Mouse (Mus musculus): ENCODE results near the gene 4932415D10Rik. TPM values are rescaled to one million over a fixed set of nuclear protein-coding genes. Genes with fewer than 3 reads are reported as not detected.

The 4932415D10Rik gene
- polyA plus RNA-seq (2015; fragmentation: Nextera tagmentation; extraction: Ambion mirVana): not detected in 2 replicates

GRCm38 (mm10) chr10:82316482-82316881 lies at the start of gene 4932415D10Rik:
4932415D10Rik (minus strand) TSS chr10:82316582.
- no peak within 1 kb of the TSS for H3K4me2 ChIP-seq
- H3K27me3 ChIP-seq: no peaks in the 10 kb centered on the region
- H3K36me3 ChIP-seq: no peaks in the 10 kb centered on the region
- no peak within 1 kb of the TSS for H3K4me3 ChIP-seq
- ATAC-seq (ENCODE audit: low read depth): no peak
- H3K9me3 ChIP-seq: no peaks in the 10 kb centered on the region
- 88% methylated on average over 1 of the region's 1 CpGs for WGBS
- no peak within 1 kb of the TSS for H3K27ac ChIP-seq (replicated peaks)
- no peaks in the 10 kb centered on the region for H3K4me1 ChIP-seq (replicated peaks)
- H3K9ac ChIP-seq: no peak within 1 kb of the TSS

- H3K9me3 ChIP-seq: peaks cover 72% of the 10 kb centered on the region
- H3K27ac ChIP-seq (replicated peaks): no peak overlapping the region
- H3K4me2 ChIP-seq: no peak overlapping the region
- WGBS: 90% methylated on average over 9 of the region's 9 CpGs
- no peaks in the 10 kb centered on the region for H3K4me1 ChIP-seq (replicated peaks)
- ATAC-seq (ENCODE audit: low read depth): no peak
- no peak overlapping the region for H3K9ac ChIP-seq
- H3K36me3 ChIP-seq: peaks cover 39% of the 10 kb centered on the region
- no peaks in the 10 kb centered on the region for H3K27me3 ChIP-seq
- no peak overlapping the region for H3K4me3 ChIP-seq
Observed at GRCm38 (mm10) chr10:82361911-82362310, 45.5 kb upstream of the 4932415D10Rik start.

- no peak overlapping the region for H3K9ac ChIP-seq
- no peak overlapping the region for H3K4me3 ChIP-seq
- H3K36me3 ChIP-seq: 0 out of 2 replicates have a peak, but pooled peaks cover 20% of the 10 kb centered on the region
- 0 out of 2 replicates have a peak overlapping the region, but pooled peaks have one; percentile 57 for H3K4me2 ChIP-seq
- H3K4me1 ChIP-seq (replicated peaks): peaks cover 9% of the 10 kb centered on the region; the same call in 1 of the 2 replicates
- no peak for ATAC-seq (ENCODE audit: low read depth)
- H3K27me3 ChIP-seq: 0 out of 2 replicates have a peak, but pooled peaks cover 4% of the 10 kb centered on the region
- over 99% methylated on average over 4 of the region's 4 CpGs for WGBS
- H3K9me3 ChIP-seq: peaks cover 45% of the 10 kb centered on the region
- H3K27ac ChIP-seq (replicated peaks): no peak overlapping the region
Observed at GRCm38 (mm10) chr10:82355401-82355800, 39.0 kb upstream of the 4932415D10Rik start.

GRCm38 (mm10) chr10:82354083-82355010 lies 38.0 kb upstream of the 4932415D10Rik start, which contains the start of gene Gm4924:
Gm4924 (plus strand) TSS chr10:82354255.
- H3K27ac ChIP-seq (replicated peaks): peak within 1 kb of the TSS; percentile 98
- peak within 1 kb of the TSS; percentile 57 for H3K4me2 ChIP-seq
- peak within 1 kb of the TSS; percentile 88 for H3K9ac ChIP-seq
- H3K36me3 ChIP-seq: 0 out of 2 replicates have a peak, but pooled peaks cover 20% of the 10 kb centered on the region
- 5% methylated on average over 34 of the region's 34 CpGs for WGBS
- H3K4me1 ChIP-seq (replicated peaks): peaks cover 9% of the 10 kb centered on the region; the same call in 1 of the 2 replicates
- H3K4me3 ChIP-seq: peak within 1 kb of the TSS; percentile 64
- peaks cover 36% of the 10 kb centered on the region for H3K9me3 ChIP-seq
- peak; percentile 100 for ATAC-seq (ENCODE audit: low read depth)
- H3K27me3 ChIP-seq: 0 out of 2 replicates have a peak, but pooled peaks cover 8% of the 10 kb centered on the region

GRCm38 (mm10) chr10:82329826-82330225 lies 13.4 kb upstream of the 4932415D10Rik start:
- Histone ChIP-seq H3K9ac (no peak overlapping the region), H3K27me3 (no peaks in the 10 kb centered on the region), H3K4me2 (no peak overlapping the region), H3K9me3 (no peaks in the 10 kb centered on the region; the same call in none of the 2 replicates), H3K4me3 (no peak overlapping the region), H3K4me1 (replicated peaks) (no peaks in the 10 kb centered on the region), H3K36me3 (no peaks in the 10 kb centered on the region), H3K27ac (replicated peaks) (no peak overlapping the region)
- ATAC-seq (ENCODE audit: low read depth): no peak
- 88% methylated on average over 5 of the region's 5 CpGs for WGBS

GRCm38 (mm10) chr10:82320134-82320533 lies 3.8 kb upstream of the 4932415D10Rik start:
- Histone ChIP-seq H3K9me3 (peaks cover 15% of the 10 kb centered on the region; the same call in 1 of the 2 replicates), H3K27ac (replicated peaks) (no peak overlapping the region), H3K9ac (no peak overlapping the region), H3K4me2 (no peak overlapping the region), H3K4me3 (no peak overlapping the region), H3K27me3 (no peaks in the 10 kb centered on the region), H3K36me3 (no peaks in the 10 kb centered on the region), H3K4me1 (replicated peaks) (no peaks in the 10 kb centered on the region)
- ATAC-seq (ENCODE audit: low read depth): no peak
- WGBS: 76% methylated on average over 3 of the region's 3 CpGs

GRCm38 (mm10) chr10:82296440-82296839 lies 19.9 kb downstream of the 4932415D10Rik start:
- H3K27ac ChIP-seq (replicated peaks): no peak overlapping the region
- no peaks in the 10 kb centered on the region for H3K36me3 ChIP-seq
- no peak overlapping the region for H3K4me2 ChIP-seq
- H3K4me3 ChIP-seq: no peak overlapping the region
- no peaks in the 10 kb centered on the region for H3K4me1 ChIP-seq (replicated peaks)
- H3K9me3 ChIP-seq: peaks cover 10% of the 10 kb centered on the region; the same call in 1 of the 2 replicates
- H3K9ac ChIP-seq: no peak overlapping the region
- ATAC-seq (ENCODE audit: low read depth): no peak
- 64% methylated on average over 2 of the region's 2 CpGs for whole genome bisulfite sequencing
- no peaks in the 10 kb centered on the region for H3K27me3 ChIP-seq

- no peaks in the 10 kb centered on the region for H3K4me1 ChIP-seq (replicated peaks)
- no peak overlapping the region for H3K4me3 ChIP-seq
- WGBS: 80% methylated on average over 2 of the region's 2 CpGs
- no peaks in the 10 kb centered on the region for H3K9me3 ChIP-seq
- no peaks in the 10 kb centered on the region for H3K36me3 ChIP-seq
- no peak overlapping the region for H3K27ac ChIP-seq (replicated peaks)
- H3K9ac ChIP-seq: no peak overlapping the region
- H3K4me2 ChIP-seq: no peak overlapping the region
- no peak for ATAC-seq (ENCODE audit: low read depth)
- no peaks in the 10 kb centered on the region for H3K27me3 ChIP-seq
Observed at GRCm38 (mm10) chr10:82257331-82257730, 59.1 kb downstream of the 4932415D10Rik start.

GRCm38 (mm10) chr10:82245021-82245420 lies 71.4 kb downstream of the 4932415D10Rik start:
- ATAC-seq (ENCODE audit: low read depth): no peak
- no peak overlapping the region for H3K9ac ChIP-seq
- peaks cover 10% of the 10 kb centered on the region for H3K4me1 ChIP-seq (replicated peaks)
- H3K4me3 ChIP-seq: no peak overlapping the region
- H3K27me3 ChIP-seq: no peaks in the 10 kb centered on the region
- no peaks in the 10 kb centered on the region for H3K9me3 ChIP-seq
- H3K4me2 ChIP-seq: no peak overlapping the region
- no peak overlapping the region for H3K27ac ChIP-seq (replicated peaks)
- H3K36me3 ChIP-seq: no peaks in the 10 kb centered on the region

- H3K4me2 ChIP-seq: peak overlapping the region; percentile 70
- H3K27me3 ChIP-seq: no peaks in the 10 kb centered on the region
- peaks cover 15% of the 10 kb centered on the region for H3K36me3 ChIP-seq
- H3K9ac ChIP-seq: peak overlapping the region; percentile 72
- peaks cover 15% of the 10 kb centered on the region for H3K4me1 ChIP-seq (replicated peaks)
- peaks cover 23% of the 10 kb centered on the region for H3K9me3 ChIP-seq
- ATAC-seq (ENCODE audit: low read depth): peak; percentile 55
- peak overlapping the region; percentile 73 for H3K4me3 ChIP-seq
- peak overlapping the region; percentile 85 for H3K27ac ChIP-seq (replicated peaks)
- 68% methylated on average over 5 of the region's 5 CpGs for WGBS
Observed at GRCm38 (mm10) chr10:82241401-82241788, 75.0 kb downstream of the 4932415D10Rik start.

GRCm38 (mm10) chr10:82240742-82241400 lies 75.5 kb downstream of the 4932415D10Rik start, which contains the start of gene Zfp938:
Zfp938 (minus strand) TSS chr10:82241280.
- Histone ChIP-seq H3K4me3 (peak within 1 kb of the TSS; percentile 73), H3K27ac (replicated peaks) (peak within 1 kb of the TSS; percentile 85), H3K9ac (peak within 1 kb of the TSS; percentile 72), H3K36me3 (peaks cover 21% of the 10 kb centered on the region), H3K4me1 (replicated peaks) (peaks cover 15% of the 10 kb centered on the region), H3K4me2 (peak within 1 kb of the TSS; percentile 70), H3K9me3 (peaks cover 29% of the 10 kb centered on the region), H3K27me3 (no peaks in the 10 kb centered on the region)
- WGBS: 3% methylated on average over 27 of the region's 27 CpGs
- ATAC-seq (ENCODE audit: low read depth): peak; percentile 100

All from neural tube, embryonic 13.5 days (tissue).